Mouse (Mus musculus): ENCODE data around the gene Prok1. TPM values are rescaled to one million over a fixed set of nuclear protein-coding genes. Genes with fewer than 3 reads are reported as not detected.

Prok1 gene
- total and polyA plus RNA-seq, 3 experiments: not detected

DNA sequence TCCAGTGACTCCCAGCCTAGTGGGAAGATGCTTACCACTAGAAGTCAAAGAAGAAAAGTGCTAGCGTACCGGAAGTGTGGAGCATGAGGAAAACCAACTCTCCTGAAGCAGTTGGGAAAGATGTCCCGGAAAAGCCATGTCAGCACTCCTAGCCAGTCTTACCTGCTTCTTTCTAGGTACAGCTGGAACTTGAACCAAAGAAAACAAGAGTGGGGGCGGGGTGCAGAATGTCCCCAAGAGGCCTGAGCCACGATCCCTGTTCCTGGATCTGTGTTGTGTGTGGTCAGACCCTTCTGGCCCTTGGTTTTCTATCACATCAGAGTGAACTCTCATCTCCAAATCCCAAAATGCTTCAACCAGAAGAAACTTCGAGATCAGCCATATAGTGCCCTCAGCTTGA is 7.4 kb upstream of the Prok1 start:
- TF ChIP-seq MAFK (IDR thresholded peaks at IDR 0.05; ENCODE audit: insufficient replicate concordance, low read length) (no peak), MAX (IDR thresholded peaks at IDR 0.05; ENCODE audit: low read length) (no peak), E2F4 (IDR thresholded peaks at IDR 0.05; ENCODE audit: insufficient replicate concordance, low read depth, low read length) (no peak), GABPA (IDR thresholded peaks at IDR 0.05; ENCODE audit: insufficient replicate concordance, low read depth, low read length) (no peak), ZC3H11A (IDR thresholded peaks at IDR 0.05; ENCODE audit: low read depth, low read length) (no peak), USF1 (IDR thresholded peaks at IDR 0.05; ENCODE audit: low read depth, low read length) (no peak), NRF1 (IDR thresholded peaks at IDR 0.05; ENCODE audit: low read depth, low read length) (no peak), MXI1 (IDR thresholded peaks at IDR 0.05; ENCODE audit: low read depth, low read length) (no peak), SMC3 (IDR thresholded peaks at IDR 0.05; ENCODE audit: low read depth, low read length) (no peak), POLR2A (IDR thresholded peaks at IDR 0.05; ENCODE audit: low read depth, low read length) (no peak), UBTF (IDR thresholded peaks at IDR 0.05; ENCODE audit: low read depth, low read length) (no peak), KAT2A (IDR thresholded peaks at IDR 0.05; ENCODE audit: insufficient replicate concordance, low read length) (no peak), CHD2 (IDR thresholded peaks at IDR 0.05; ENCODE audit: low read length) (no peak), ZMIZ1 (IDR thresholded peaks at IDR 0.05; ENCODE audit: low read depth, low read length) (no peak), ZKSCAN1 (IDR thresholded peaks at IDR 0.05; ENCODE audit: borderline replicate concordance, low read depth, low read length) (no peak), JUND (conservative IDR thresholded peaks at IDR 0.05; ENCODE audit: low read depth, low read length) (no peak)
- Histone ChIP-seq H3K4me2 (ENCODE audit: insufficient read depth, low read depth, poor library complexity, severe bottlenecking) (no peak overlapping the region), H3K79me2 (replicated peaks; ENCODE audit: control insufficient read depth, extremely low read depth, insufficient read depth, poor library complexity, severe bottlenecking) (no peaks in the 10 kb centered on the region), H3K27me3 (replicated peaks) (peaks cover 29% of the 10 kb centered on the region), H3K27ac (ENCODE audit: insufficient read depth, low read depth) (no peak overlapping the region), H3K36me3 (replicated peaks in 1 of 2; ENCODE audit: control insufficient read depth in 1 of 2, insufficient read depth in 1 of 2, low read length in 1 of 2) (no peaks in the 10 kb centered on the region), H3K9ac (ENCODE audit: insufficient read depth, low read depth) (no peak overlapping the region), H3K9me3 (replicated peaks; ENCODE audit: low read length) (no peaks in the 10 kb centered on the region), H3K4me1 (ENCODE audit: control insufficient read depth in 1 of 2, insufficient read depth in 2 of 2) (peaks cover 0 to 1% of the 10 kb centered on the region in 2 experiments; a peak in 2 of 4 replicates), H3K4me3 (replicated peaks in 1 of 3; ENCODE audit: low read depth in 2 of 3, low read length in 2 of 3, poor library complexity in 1 of 3) (no peak overlapping the region)
- DNase-seq (ENCODE audit: extremely low read depth): no peak
- in situ Hi-C loops (cut with MboI; ENCODE audit: low pct_ligation_motif_present, low pct_unique_long_range_greater_than_20kb, low sequenced_read_pairs): loop anchor here (10.0 kb wide), 1 partner anchor 218 kb away; no protein-coding TSS in a partner anchor
- dilution Hi-C loops (cut with MboI; ENCODE audit: extremely low pct_ligation_motif_present, extremely low pct_unique_long_range_greater_than_20kb, low sequenced_read_pairs): no loop called here

GRCm38 (mm10) chr3:107241389-107242094 is 2.0 kb upstream of the Prok1 start:
- no peaks in the 10 kb centered on the region for H3K4me1 ChIP-seq (ENCODE audit: control insufficient read depth in 1 of 2, insufficient read depth in 2 of 2)
- no peaks in the 10 kb centered on the region for H3K9me3 ChIP-seq (replicated peaks; ENCODE audit: low read length)
- no peak for DNase-seq (ENCODE audit: extremely low read depth)
- no peak overlapping the region for H3K4me2 ChIP-seq (ENCODE audit: insufficient read depth, low read depth, poor library complexity, severe bottlenecking)
- dilution Hi-C loops (cut with MboI; ENCODE audit: extremely low pct_ligation_motif_present, extremely low pct_unique_long_range_greater_than_20kb, low sequenced_read_pairs) (no loop called here), in situ Hi-C loops (cut with MboI; ENCODE audit: low pct_ligation_motif_present, low pct_unique_long_range_greater_than_20kb, low sequenced_read_pairs) (loop anchor here (10.0 kb wide), 1 partner anchor 223 kb away; no protein-coding TSS in a partner anchor)
- no peaks in the 10 kb centered on the region for H3K36me3 ChIP-seq (replicated peaks in 1 of 2; ENCODE audit: control insufficient read depth in 1 of 2, insufficient read depth in 1 of 2, low read length in 1 of 2)
- no peaks in the 10 kb centered on the region for H3K79me2 ChIP-seq (replicated peaks; ENCODE audit: control insufficient read depth, extremely low read depth, insufficient read depth, poor library complexity, severe bottlenecking)
- TF ChIP-seq USF1 (IDR thresholded peaks at IDR 0.05; ENCODE audit: low read depth, low read length) (no peak), ETS1 (conservative IDR thresholded peaks at IDR 0.05; ENCODE audit: low read depth, low read length) (no peak), CHD1 (IDR thresholded peaks at IDR 0.05; ENCODE audit: low read depth, low read length) (no peak), CHD2 (IDR thresholded peaks at IDR 0.05; ENCODE audit: low read length) (no peak), ZKSCAN1 (IDR thresholded peaks at IDR 0.05; ENCODE audit: borderline replicate concordance, low read depth, low read length) (no peak), EP300 (IDR thresholded peaks at IDR 0.05; ENCODE audit: low read length) (no peak), NELFE (IDR thresholded peaks at IDR 0.05; ENCODE audit: low read depth, low read length) (no peak), MAFK (IDR thresholded peaks at IDR 0.05; ENCODE audit: insufficient replicate concordance, low read length) (no peak), RAD21 (IDR thresholded peaks at IDR 0.05; ENCODE audit: low read depth, low read length) (no peak), SIN3A (IDR thresholded peaks at IDR 0.05; ENCODE audit: low read length) (no peak), IRF4 (IDR thresholded peaks at IDR 0.05; ENCODE audit: low read depth, low read length) (no peak)
- H3K27me3 ChIP-seq (replicated peaks): peaks cover 36% of the 10 kb centered on the region
- no peak overlapping the region for H3K4me3 ChIP-seq (replicated peaks in 1 of 3; ENCODE audit: low read depth in 2 of 3, low read length in 2 of 3, poor library complexity in 1 of 3)
- no peak overlapping the region for H3K27ac ChIP-seq (ENCODE audit: insufficient read depth, low read depth)
- H3K9ac ChIP-seq (ENCODE audit: insufficient read depth, low read depth): no peak overlapping the region

Measured in CH12.LX (cell line).